Mouse (Mus musculus) brain, embryonic 14.5 days (tissue): ENCODE measurements around the gene Sept8.
"Not testable (repeated sequence)": the region's sequence is repeated elsewhere in the genome, so short reads cannot be mapped to it uniquely, and the experiment has no call there.

Experiments used
- CTCF ChIP-seq: fragments of 200-500 bp; IDR thresholded peaks from 2 replicates; pipeline ENCODE4 v1.5.1; 2012; ENCODE audit warnings: inconsistent platforms, mild to moderate bottlenecking, moderate library complexity, borderline replicate concordance; ENCODE audit not compliant: insufficient read depth, insufficient read length; ENCODE audit errors: extremely low read depth
- POLR2A ChIP-seq: fragments of 200-500 bp; IDR thresholded peaks from 2 replicates; pipeline ENCODE4 v1.6.1; 2012; ENCODE audit warnings: mild to moderate bottlenecking, inconsistent platforms, borderline replicate concordance; ENCODE audit not compliant: poor library complexity, insufficient read depth, insufficient read length, severe bottlenecking; ENCODE audit errors: extremely low read depth

DNA sequence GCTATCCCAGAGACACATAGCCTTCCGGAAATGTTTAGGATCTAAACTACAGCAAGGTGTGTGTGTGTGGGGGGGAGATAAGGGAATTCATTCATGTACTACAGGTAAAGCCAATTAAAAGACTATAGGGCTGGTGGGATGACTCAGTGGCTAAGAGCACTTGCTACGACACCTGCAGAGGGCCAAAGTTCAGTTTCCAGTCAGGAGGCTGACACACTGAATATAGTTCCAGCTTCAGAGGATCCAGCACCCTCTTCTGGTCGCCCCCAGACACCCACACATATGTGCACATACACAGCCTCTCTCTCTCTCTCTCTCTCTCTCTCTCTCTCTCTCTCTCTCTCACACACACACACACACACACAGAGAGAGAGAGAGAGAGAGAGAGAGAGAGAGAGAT, 38.9 kb downstream of the Sept8 start:
- not testable (repeated sequence) for TF ChIP-seq CTCF, POLR2A
